ENCODE assay signal across 7 mouse cellular contexts in the genomic region with DNA sequence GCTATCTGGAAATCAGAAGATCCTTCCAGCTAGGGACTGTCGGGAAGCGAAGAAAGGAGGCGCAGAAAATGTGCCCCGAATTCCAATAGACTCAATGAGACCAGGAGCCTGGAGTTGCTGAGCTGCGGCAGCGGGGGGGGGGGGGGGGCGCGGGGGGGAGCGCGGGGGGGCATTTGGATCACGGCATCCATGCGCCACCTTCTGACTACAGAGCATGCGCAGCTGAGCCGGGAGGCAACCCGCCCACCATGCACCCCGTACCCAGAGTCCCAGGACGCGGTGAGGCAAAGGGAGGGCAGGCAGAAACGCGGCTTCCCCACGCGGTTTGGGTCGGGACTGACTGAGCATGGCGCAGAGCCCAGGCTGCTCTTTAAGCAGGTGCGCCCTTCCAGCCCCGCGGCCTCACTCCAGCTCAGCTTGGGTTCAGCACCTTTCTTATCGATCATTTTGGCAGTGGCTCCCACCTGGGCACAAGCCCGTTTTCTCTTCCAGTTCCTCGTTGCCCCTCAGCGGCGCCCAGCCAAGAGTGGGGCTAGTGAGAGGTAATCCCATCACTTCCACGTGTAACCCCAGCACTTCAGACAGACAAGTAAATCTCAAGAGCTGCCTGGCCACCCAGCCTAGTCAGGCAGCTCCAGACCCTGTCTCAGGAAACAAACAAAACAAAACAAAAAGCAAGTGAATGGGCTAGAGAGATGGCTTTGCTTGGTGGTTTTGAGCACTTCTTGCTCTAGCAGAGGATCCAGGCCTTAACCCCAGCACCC. TPM values are rescaled to one million over a fixed set of nuclear protein-coding genes. Genes with fewer than 3 reads are reported as not detected.
DNase-seq lines count a peak whose midpoint lies in the region; ATAC-seq and TF ChIP-seq lines count a peak whose summit lies in the region.

No protein-coding gene starts in this region.

- no peaks in the 10 kb centered on the region for H3K9me3 ChIP-seq in midbrain, embryonic 15.5 days

- DNase-seq in adrenal gland, adult 2 months: peak; percentile 65
- DNase-seq in embryo, embryonic 10 days (ENCODE audit: low spot score): peak; percentile 82
- peak; percentile 45 to 49 for DNase-seq in heart, adult 2 months
- DNase-seq in kidney, adult 9 months: peak; percentile 38
- DNase-seq in liver: peak; percentile 61

- H3K27ac ChIP-seq in heart, adult 2 months: no peak overlapping the region
- peak overlapping the region; percentile 62 for H3K27ac ChIP-seq in midbrain, embryonic 15.5 days
- H3K27ac ChIP-seq in testis, adult 2 months (ENCODE audit: control insufficient read depth, insufficient read depth, low read depth, low read length): no peak overlapping the region

- peak overlapping the region; percentile 34; the same call in 1 of the 2 replicates for H3K4me3 ChIP-seq in heart, adult 2 months
- H3K4me3 ChIP-seq in midbrain, embryonic 15.5 days: peak overlapping the region; percentile 42
- peak overlapping the region; percentile 65 for H3K4me3 ChIP-seq in testis, adult 2 months (ENCODE audit: control insufficient read depth, low read depth, low read length)

- TF ChIP-seq EP300 in heart, adult 2 months (IDR thresholded peaks at IDR 0.05; ENCODE audit: insufficient read depth, low read depth, low read length): no peak

- H3K36me3 ChIP-seq in heart, adult 2 months (ENCODE audit: control insufficient read depth, insufficient read depth, low read length): no peaks in the 10 kb centered on the region
- H3K36me3 ChIP-seq in midbrain, embryonic 15.5 days (replicated peaks): no peaks in the 10 kb centered on the region
- H3K36me3 ChIP-seq in testis, adult 2 months (ENCODE audit: control insufficient read depth, insufficient read depth, low read length): no peaks in the 10 kb centered on the region

- peak; percentile 84 for ATAC-seq in midbrain, embryonic 15.5 days (replicated peaks)

- H3K9ac ChIP-seq in heart, adult 2 months (ENCODE audit: low read depth, low read length): peak overlapping the region; percentile 80
- H3K9ac ChIP-seq in midbrain, embryonic 15.5 days: peak overlapping the region; percentile 42

- no peaks in the 10 kb centered on the region for H3K4me1 ChIP-seq in heart, adult 2 months (ENCODE audit: control insufficient read depth, insufficient read depth, low read length)
- H3K4me1 ChIP-seq in midbrain, embryonic 15.5 days: peaks cover 7% of the 10 kb centered on the region; the same call in 1 of the 2 replicates
- peaks cover 4% of the 10 kb centered on the region; the same call in 1 of the 2 replicates for H3K4me1 ChIP-seq in testis, adult 2 months (ENCODE audit: control insufficient read depth, insufficient read depth, low read length)

- TF ChIP-seq POLR2A in heart, adult 2 months (IDR thresholded peaks at IDR 0.05; ENCODE audit: insufficient read depth, low read depth, low read length): no peak
- no peak for TF ChIP-seq POLR2A in testis, adult 2 months (IDR thresholded peaks at IDR 0.05; ENCODE audit: control insufficient read depth, low read depth, low read length)

- intact Hi-C loops in heart, adult 2 months (cut with DNase I): no loop called here

- peak overlapping the region; percentile 56 for H3K4me2 ChIP-seq in midbrain, embryonic 15.5 days

- H3K27me3 ChIP-seq in heart, adult 2 months (ENCODE audit: control insufficient read depth, insufficient read depth, low read length): 0 out of 2 replicates have a peak, but pooled peaks cover 1% of the 10 kb centered on the region
- no peaks in the 10 kb centered on the region for H3K27me3 ChIP-seq in midbrain, embryonic 15.5 days (replicated peaks)
- H3K27me3 ChIP-seq in testis, adult 2 months (ENCODE audit: control insufficient read depth, insufficient read depth, low read length): no peaks in the 10 kb centered on the region

- no peaks in the 10 kb centered on the region for H3K79me2 ChIP-seq in heart, adult 2 months (replicated peaks; ENCODE audit: control insufficient read depth, insufficient read depth, low read length)

- TF ChIP-seq CTCF in heart, adult 2 months (IDR thresholded peaks at IDR 0.05): 0 out of 2 replicates have a peak, but pooled peaks have one; percentile 20
- TF ChIP-seq CTCF in testis, adult 2 months (IDR thresholded peaks at IDR 0.05; ENCODE audit: control insufficient read depth, insufficient read depth, insufficient replicate concordance, low read depth, low read length): no peak

- WGBS in heart, adult 2 months: 1% methylated on average over 29 of the region's 33 CpGs
- under 1% methylated on average over 25 of the region's 33 CpGs for WGBS in midbrain, embryonic 15.5 days

RNA-seq across cellular contexts. Expression of a gene that starts 21.5 kb away (rescaled TPM):
- total RNA-seq in adrenal gland, adult 2 months (2021): 100 to 1,000 TPM; 230 to 238 TPM
- polyA plus RNA-seq in adrenal gland, adult 2 months (2012; rRNA removed): 28.8 and 43.7 TPM in 2 replicates
- 100 to 1,000 TPM; 138 to 177 TPM for total RNA-seq in heart, adult 2 months (2021)
- polyA plus RNA-seq in heart, adult 2 months (2012; rRNA removed): 50.7 and 87.9 TPM in 2 replicates
- polyA plus RNA-seq in midbrain, embryonic 15.5 days (2015; fragmentation: Nextera tagmentation; extraction: Ambion mirVana): 87.0 and 89.2 TPM in 2 replicates
- 75.6 and 75.9 TPM in 2 replicates for polyA plus RNA-seq in testis, adult 2 months (2012; rRNA removed)

RNA-seq across cellular contexts. Expression of a gene that starts 24.1 kb away (rescaled TPM):
- total RNA-seq in adrenal gland, adult 2 months (2021): 1 to 10 TPM; 1.6 to 2.5 TPM
- polyA plus RNA-seq in adrenal gland, adult 2 months (2012; rRNA removed): 0.61 and 1.1 TPM in 2 replicates
- 1 to 10 TPM; 2.6 to 2.7 TPM for total RNA-seq in heart, adult 2 months (2021)
- 2.7 and 6.7 TPM in 2 replicates for polyA plus RNA-seq in heart, adult 2 months (2012; rRNA removed)
- polyA plus RNA-seq in midbrain, embryonic 15.5 days (2015; fragmentation: Nextera tagmentation; extraction: Ambion mirVana): 3.3 and 4.4 TPM in 2 replicates
- polyA plus RNA-seq in testis, adult 2 months (2012; rRNA removed): 0.52 and 5.1 TPM in 2 replicates

RNA-seq across cellular contexts. Expression of a gene that starts 47.8 kb away (rescaled TPM):
- 1 to 10 TPM; 1.7 TPM for total RNA-seq in adrenal gland, adult 2 months (2021)
- polyA plus RNA-seq in adrenal gland, adult 2 months (2012; rRNA removed): 0.62 and 1.1 TPM in 2 replicates
- 1 to 10 TPM; 1.7 TPM for total RNA-seq in heart, adult 2 months (2021)
- 2.3 and 9.8 TPM in 2 replicates for polyA plus RNA-seq in heart, adult 2 months (2012; rRNA removed)
- polyA plus RNA-seq in midbrain, embryonic 15.5 days (2015; fragmentation: Nextera tagmentation; extraction: Ambion mirVana): 1.8 and 2.0 TPM in 2 replicates
- polyA plus RNA-seq in testis, adult 2 months (2012; rRNA removed): 9.3 and 16.7 TPM in 2 replicates

RNA-seq across cellular contexts. Expression of a gene that starts 48.1 kb away (rescaled TPM):
- total RNA-seq in adrenal gland, adult 2 months (2021): 10 to 100 TPM; 75.2 to 91.8 TPM
- polyA plus RNA-seq in adrenal gland, adult 2 months (2012; rRNA removed): 101 and 107 TPM in 2 replicates
- 100 to 1,000 TPM; 114 to 130 TPM for total RNA-seq in heart, adult 2 months (2021)
- 157 and 184 TPM in 2 replicates for polyA plus RNA-seq in heart, adult 2 months (2012; rRNA removed)
- 8.3 and 12.3 TPM in 2 replicates for polyA plus RNA-seq in midbrain, embryonic 15.5 days (2015; fragmentation: Nextera tagmentation; extraction: Ambion mirVana)
- 6.5 and 6.9 TPM in 2 replicates for polyA plus RNA-seq in testis, adult 2 months (2012; rRNA removed)
